Mouse (Mus musculus) right cerebral cortex, adult 18-20 months (tissue): ENCODE measurements around the gene Arhgap24.

Experiments used
- DNase-seq: peaks from one replicate; pipeline ENCODE4 v3.0.0; 2022; ENCODE audit warnings: mixed read lengths

Arhgap24 gene

GRCm38 (mm10) chr5:102481215-102482211, at the start of gene Arhgap24:
Gene Arhgap24 (plus strand): TSS chr5:102481391.
- peak; percentile 7 for DNase-seq

- DNase-seq: no peak
Measured at GRCm38 (mm10) chr5:102434182-102434581, 47.0 kb upstream of the Arhgap24 start.

- no peak for DNase-seq
Measured at GRCm38 (mm10) chr5:102436581-102436980, 44.6 kb upstream of the Arhgap24 start.

DNA sequence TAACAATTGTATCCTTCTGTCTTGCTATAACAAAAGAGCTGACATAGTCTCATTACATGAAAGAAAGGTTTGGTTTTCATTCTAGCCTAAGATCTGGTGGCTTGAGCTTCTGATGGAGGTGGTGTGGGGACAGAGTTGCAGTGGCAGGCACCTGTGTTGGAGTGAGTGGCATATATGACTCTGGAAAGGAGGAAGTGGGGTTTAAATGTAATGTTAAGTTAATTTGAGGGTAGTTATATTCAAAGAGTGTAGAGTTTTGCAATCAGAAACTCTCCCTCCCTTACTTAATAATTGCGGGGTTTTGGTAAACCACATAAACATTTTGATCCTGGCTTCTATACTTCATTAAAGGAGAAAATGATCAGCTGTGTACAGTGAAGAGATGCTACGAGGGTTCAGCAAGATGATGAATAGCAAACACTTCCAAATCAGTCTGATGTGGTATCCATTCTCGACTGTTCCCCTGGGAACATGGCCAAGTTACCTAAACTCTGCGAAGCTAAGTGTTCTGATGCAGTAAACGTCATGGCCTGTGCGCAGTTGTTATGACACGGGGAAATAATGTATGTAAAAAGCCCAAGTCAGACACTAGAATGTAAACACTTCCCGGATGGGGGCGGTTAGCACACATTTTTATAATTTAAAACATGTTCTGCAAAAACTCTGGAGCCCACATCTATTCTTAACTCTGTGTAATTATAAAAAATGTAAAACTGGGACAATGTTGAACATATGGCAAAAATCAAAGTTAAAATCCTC, 41.9 kb upstream of the Arhgap24 start:
- DNase-seq: peak; percentile 14

- DNase-seq: no peak
Measured at GRCm38 (mm10) chr5:102447436-102447835, 33.8 kb upstream of the Arhgap24 start.

DNA sequence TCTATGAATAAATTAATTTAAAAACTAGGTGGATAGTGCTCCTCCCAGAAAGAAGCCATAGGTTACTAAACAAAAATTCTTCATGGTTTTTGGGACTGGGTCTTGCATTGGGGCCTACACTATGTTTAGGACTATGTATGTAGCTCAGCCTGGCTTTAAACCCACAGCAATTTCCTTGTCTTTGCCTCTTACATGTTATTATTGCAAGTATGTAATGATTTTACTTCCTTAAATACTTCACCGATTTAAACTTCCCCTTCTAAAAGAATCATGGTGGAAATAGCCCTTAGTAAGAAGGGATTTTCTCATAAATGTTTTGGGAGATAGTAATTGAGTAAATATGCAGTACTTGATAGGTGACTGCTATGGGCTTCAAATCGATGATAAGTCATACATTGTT, 30.3 kb upstream of the Arhgap24 start:
- no peak for DNase-seq

GRCm38 (mm10) chr5:102452079-102452797, 29.0 kb upstream of the Arhgap24 start:
- no peak for DNase-seq

- DNase-seq: no peak
Measured at GRCm38 (mm10) chr5:102453324-102453723, 27.9 kb upstream of the Arhgap24 start.

DNA sequence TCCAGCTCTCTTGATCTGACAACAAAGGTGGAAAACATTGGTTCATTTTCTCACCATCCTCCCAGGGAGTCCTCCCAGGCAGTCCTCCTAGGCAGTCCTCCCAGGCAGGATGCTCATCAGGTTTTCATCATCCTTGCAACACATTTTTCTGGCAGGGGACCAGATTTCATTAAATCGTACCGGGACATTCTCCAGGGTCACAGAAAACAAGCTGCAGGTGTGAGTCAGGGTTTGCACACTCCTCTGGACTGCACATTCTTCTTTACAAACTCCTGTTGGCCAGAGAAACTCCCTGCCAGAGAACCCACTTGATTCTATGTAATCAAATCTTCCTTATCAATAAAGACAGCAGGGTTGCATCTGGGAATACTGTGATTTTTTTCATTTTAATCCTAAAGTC, 25.9 kb upstream of the Arhgap24 start:
- DNase-seq: no peak

GRCm38 (mm10) chr5:102460452-102461197, 20.6 kb upstream of the Arhgap24 start:
- DNase-seq: no peak

DNA sequence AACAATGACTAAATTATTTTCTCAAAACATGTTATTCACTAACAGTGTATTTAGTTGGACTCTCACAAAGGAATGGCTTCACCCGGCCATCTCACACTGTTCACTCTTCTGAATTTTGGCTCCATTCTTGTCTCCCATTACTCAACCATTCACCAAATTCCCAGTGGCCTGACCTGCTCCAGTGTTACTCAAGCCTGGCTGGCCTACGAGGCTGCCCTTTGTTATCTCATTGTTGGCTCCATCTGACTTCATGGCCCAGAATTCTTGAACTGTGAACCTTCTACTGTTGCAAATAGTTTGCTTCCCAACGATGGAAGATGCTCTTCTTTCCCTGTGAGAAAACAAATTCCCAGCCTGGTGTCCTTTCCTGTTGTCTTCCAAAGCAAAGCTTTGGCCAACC, 18.2 kb upstream of the Arhgap24 start:
- no peak for DNase-seq

DNA sequence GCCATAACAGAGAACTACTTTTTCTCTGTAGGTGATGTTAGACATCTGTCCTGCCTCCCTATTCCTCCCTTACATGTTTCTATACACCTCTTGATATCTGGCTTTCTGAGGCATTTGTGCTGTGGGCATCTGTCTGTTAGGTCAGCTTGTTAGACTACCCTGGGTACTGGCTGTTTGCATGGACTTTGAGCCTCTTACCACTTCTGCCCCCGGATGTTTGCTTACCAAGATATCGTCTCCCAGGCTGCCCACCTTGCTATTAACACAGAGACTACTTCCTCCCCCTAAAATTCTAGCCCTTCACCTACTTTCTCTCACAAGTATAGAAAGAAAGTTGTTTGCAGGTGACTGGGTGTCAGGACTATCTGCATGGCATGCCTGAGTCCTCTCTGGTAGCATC, 15.8 kb upstream of the Arhgap24 start:
- no peak for DNase-seq

DNA sequence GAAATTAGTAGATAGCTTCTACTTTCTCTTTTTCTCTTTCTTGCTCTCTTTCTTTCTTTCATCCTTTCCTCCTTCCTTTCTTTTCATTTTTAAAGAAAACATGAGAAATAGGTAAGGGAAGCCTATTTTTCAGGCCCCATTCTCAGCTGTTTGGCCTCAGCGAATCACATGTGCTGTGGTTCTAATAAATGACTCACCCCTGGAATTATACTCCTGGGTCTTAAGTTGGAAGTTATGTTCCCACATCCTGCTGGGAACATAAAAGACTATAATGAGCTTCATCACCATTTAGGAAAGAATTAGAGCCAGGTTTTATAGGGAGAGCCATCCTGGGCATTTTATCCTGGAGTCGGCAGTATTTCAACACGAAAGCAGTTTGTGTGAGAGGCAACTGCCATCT, 12.9 kb upstream of the Arhgap24 start:
- no peak for DNase-seq

- DNase-seq: no peak
Measured at GRCm38 (mm10) chr5:102470284-102470683, 10.9 kb upstream of the Arhgap24 start.

- no peak for DNase-seq
Measured at GRCm38 (mm10) chr5:102478076-102478475, 3.1 kb upstream of the Arhgap24 start.

DNA sequence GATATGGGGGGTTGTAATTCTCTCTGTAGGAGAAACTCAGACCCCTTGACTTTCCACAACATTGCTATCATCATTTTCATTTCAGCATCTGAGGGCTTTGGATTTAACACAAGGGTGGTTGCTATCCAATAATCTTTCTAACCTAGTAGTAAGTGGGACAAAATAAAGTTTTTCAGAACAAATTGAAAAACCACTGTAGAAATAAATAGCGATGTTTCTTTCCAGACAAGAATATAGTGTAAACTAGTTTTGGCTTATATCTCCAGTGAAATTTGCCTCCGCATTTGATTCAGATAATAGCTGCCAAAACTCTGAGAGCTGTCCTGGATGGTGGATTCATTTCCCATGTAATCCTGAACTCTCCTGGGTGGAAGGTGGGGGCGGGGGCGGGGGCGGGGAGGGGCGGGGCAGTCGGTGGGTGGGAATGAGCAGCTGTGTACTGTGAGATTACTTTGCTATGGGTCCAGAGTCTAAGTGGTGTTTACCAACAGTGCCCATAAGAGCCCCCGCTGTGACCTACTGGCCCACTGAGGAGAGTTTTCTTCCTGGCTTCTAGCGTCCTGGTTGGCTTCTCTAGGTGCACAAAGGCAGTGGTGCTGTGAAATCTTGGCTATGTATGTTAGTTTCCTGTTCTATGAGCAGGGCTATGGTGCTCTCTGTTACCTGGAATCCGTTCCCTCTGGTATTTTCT, 2.2 kb downstream of the Arhgap24 start:
- DNase-seq: no peak

GRCm38 (mm10) chr5:102491554-102491953, 10.4 kb downstream of the Arhgap24 start:
- no peak for DNase-seq

- no peak for DNase-seq
Measured at GRCm38 (mm10) chr5:102492152-102492551, 11.0 kb downstream of the Arhgap24 start.

DNA sequence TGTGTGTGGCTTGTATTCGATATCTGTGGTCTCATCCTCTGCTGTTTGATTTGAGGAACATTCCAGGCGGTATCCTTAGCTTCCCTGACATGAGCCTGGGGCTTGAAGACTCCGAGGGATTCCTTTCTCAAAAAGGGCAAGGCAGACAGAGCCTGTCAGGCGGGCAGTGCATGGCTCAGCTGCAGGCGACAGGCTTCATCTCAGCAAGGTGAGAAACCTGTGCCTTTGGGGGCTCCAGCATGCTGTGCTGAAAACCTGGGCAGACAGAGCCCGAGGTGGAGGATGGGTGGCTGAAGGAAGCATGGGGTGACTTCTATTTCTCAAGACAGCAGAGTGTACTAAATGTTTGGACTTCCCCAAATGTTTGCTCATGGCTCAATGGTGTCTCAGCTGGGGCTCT, 13.6 kb downstream of the Arhgap24 start:
- DNase-seq: no peak

DNA sequence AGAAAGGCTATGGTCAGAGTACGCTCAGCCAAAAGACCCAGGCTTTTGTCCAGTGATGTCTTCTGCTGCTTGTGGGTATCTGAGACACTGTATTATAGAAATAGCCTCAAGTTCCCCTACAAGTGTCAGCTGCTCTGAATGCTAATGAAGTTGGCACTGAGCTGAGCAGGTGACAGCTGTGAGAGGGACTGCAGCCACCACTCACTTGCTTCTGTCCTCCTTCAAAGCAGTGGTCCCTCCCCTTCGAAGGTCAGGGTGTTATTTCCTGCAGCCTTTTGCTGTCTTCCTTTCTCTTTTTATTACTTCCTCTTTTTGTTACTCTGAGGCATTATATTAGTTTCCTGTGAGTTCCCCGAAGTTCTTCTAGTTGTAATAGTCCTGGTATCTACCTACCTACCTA, 16.0 kb downstream of the Arhgap24 start:
- no peak for DNase-seq

- no peak for DNase-seq
Measured at GRCm38 (mm10) chr5:102498747-102499146, 17.6 kb downstream of the Arhgap24 start.

DNA sequence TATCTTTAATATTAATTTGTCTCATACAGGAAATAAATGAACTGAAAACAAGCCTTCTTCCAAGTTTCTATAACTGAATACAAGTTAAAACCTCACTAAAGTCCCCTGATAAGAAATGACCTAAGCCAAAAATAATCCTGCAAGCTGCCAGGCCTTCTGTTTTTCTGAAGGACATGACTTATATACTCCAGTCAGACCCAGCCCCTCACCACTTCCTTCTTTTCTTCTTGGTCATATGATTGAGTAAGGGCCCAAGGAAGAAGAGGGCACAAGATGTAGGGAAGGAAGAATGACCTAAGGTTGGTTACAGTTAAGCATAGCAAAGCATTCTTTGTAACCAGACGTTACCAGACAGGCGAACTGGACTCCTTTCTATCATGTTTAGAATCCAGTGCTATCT, 21.1 kb downstream of the Arhgap24 start:
- DNase-seq: no peak
